Mouse (Mus musculus) brain, embryonic 14.5 days (tissue): ENCODE data around the gene 4930512M02Rik. TPM values are rescaled to one million over a fixed set of nuclear protein-coding genes. Genes with fewer than 3 reads are reported as not detected.

Experiments
- DNase-seq: peaks from one replicate; pipeline ENCODE4 v3.0.0-alpha.2; 2011; ENCODE audit warnings: low read depth
- CTCF ChIP-seq: fragments of 200-500 bp; IDR thresholded peaks from 2 replicates; pipeline ENCODE4 v1.5.1; 2012; ENCODE audit warnings: inconsistent platforms, mild to moderate bottlenecking, moderate library complexity, borderline replicate concordance; ENCODE audit not compliant: insufficient read depth, insufficient read length; ENCODE audit errors: extremely low read depth
- POLR2A ChIP-seq: fragments of 200-500 bp; IDR thresholded peaks from 2 replicates; pipeline ENCODE4 v1.6.1; 2012; ENCODE audit warnings: mild to moderate bottlenecking, inconsistent platforms, borderline replicate concordance; ENCODE audit not compliant: poor library complexity, insufficient read depth, insufficient read length, severe bottlenecking; ENCODE audit errors: extremely low read depth
- polyA plus RNA-seq: library from polyadenylated mRNA; depleted of rRNA; stranded (reverse); fragments of >200 nt; gene quantifications from 2 replicates; pipeline ENCODE4 v1.2.3, GENCODE M21; 2012; rRNA removed

The 4930512M02Rik gene
- polyA plus RNA-seq, 1 experiment, result not detected

- DNase-seq, result no peak
- TF ChIP-seq CTCF, result no peak
- TF ChIP-seq POLR2A, result no peak
These were observed 66.5 kb downstream of the 4930512M02Rik start for GRCm38 (mm10) chr11:11561118-11561517.

- TF ChIP-seq POLR2A (no peak), CTCF (no peak)
These were observed 68.4 kb downstream of the 4930512M02Rik start for GRCm38 (mm10) chr11:11559099-11559686.

GRCm38 (mm10) chr11:11558662-11559061 lies 69.0 kb downstream of the 4930512M02Rik start:
- TF ChIP-seq CTCF (no peak), POLR2A (no peak)
- DNase-seq, result no peak

More at GRCm38 (mm10) chr11:11559099-11559686, 68.4 kb downstream of the 4930512M02Rik start:
- no peak for DNase-seq

DNA sequence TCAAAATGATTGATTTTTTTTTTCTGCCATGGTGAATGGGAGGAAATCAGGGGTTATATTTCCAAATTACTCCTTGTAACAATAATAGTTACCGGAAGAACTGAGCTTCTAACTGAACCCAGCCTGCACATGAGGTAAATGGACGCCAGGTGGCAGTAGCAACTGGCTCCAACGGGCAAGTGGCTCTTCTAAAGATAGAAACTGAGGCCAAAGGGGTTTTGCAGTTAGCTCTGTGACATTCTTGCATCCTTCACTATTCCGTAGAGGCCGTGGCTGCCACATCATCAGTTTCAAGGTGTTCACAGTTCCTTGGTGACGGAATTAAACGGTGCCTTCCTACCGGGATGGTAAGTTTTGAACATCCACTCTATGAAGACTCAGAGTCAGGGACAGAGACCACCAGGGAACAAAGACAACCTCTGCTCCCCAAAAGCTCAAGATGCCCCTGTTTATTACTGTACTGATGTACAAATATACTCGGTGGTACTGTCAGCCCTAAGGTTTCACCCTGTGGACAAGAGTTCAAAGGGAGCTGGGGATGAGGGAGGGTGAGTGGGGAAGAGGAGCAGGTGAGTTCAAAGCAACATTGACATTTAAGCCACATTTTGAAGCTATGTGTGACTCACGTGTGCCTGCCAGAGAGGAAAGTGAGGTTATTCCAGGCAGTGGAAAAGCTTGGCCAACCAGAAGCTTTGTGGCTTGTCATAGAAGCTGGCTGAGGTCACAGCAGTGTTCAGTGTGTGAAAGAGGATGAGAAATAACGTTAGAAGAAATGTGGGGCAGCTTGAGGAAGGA lies 70.3 kb downstream of the 4930512M02Rik start:
- TF ChIP-seq CTCF (peak; percentile 79; the same call in 1 of the 2 replicates), POLR2A (no peak)
- DNase-seq, result peak; percentile 62

GRCm38 (mm10) chr11:11556186-11556585 lies 71.4 kb downstream of the 4930512M02Rik start:
- TF ChIP-seq CTCF (no peak), POLR2A (no peak)
- DNase-seq, result no peak

GRCm38 (mm10) chr11:11555563-11555962 lies 72.1 kb downstream of the 4930512M02Rik start:
- DNase-seq, result no peak
- TF ChIP-seq CTCF (no peak), POLR2A (no peak)

- DNase-seq, result no peak
- TF ChIP-seq CTCF, result no peak
- no peak for TF ChIP-seq POLR2A
These were observed 79.9 kb downstream of the 4930512M02Rik start for GRCm38 (mm10) chr11:11547597-11548240.

GRCm38 (mm10) chr11:11546903-11547511 lies 80.6 kb downstream of the 4930512M02Rik start:
- TF ChIP-seq CTCF (no peak), POLR2A (no peak)
- DNase-seq, result no peak

DNA sequence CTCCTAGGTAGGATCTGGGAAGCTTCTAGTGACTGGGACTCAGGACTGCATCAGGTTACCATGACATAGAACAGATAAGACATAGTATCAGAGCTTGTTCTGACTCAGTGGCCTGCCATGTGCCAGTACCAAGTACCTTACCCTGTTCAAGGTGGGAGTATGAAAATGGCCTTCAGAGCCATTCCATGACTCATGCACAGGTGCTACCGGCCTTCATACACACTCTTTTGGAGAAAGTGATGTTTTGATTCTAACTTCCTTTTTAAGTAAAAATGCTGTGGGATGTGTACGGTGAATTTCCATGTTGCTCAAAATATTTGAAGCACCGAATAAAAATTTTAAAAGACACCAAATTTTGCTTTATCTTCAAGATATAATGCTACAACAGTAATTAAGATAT lies 81.7 kb downstream of the 4930512M02Rik start:
- TF ChIP-seq CTCF, result no peak
- no peak for TF ChIP-seq POLR2A
- no peak for DNase-seq

Other genes starting within 250 kb of the 4930512M02Rik start
- gene Spata48, start 165.7 kb downstream of the 4930512M02Rik start, polyA plus RNA-seq, result 0.35 and 0.48 TPM in 2 replicates
- 0.32 and 0.36 TPM in 2 replicates for gene Zpbp, start 165.4 kb downstream of the 4930512M02Rik start, polyA plus RNA-seq
- 3.8 and 4.6 TPM in 2 replicates for gene Ikzf1, start 57.2 kb upstream of the 4930512M02Rik start, polyA plus RNA-seq
- gene Fignl1, start 181.1 kb upstream of the 4930512M02Rik start, polyA plus RNA-seq, result 8.7 and 11.4 TPM in 2 replicates